Mouse (Mus musculus): Measurements from ENCODE around the gene Wwox.

GRCm38 (mm10) chr8:115213126-115213525, 773.7 kb downstream of the Wwox start:
- TF ChIP-seq POLR2A (IDR thresholded peaks at IDR 0.05; ENCODE audit: control insufficient read depth, low read depth, low read length) = no peak
- no peak for TF ChIP-seq CTCF (IDR thresholded peaks at IDR 0.05; ENCODE audit: control insufficient read depth, insufficient read depth, insufficient replicate concordance, low read depth, low read length)
